Mouse (Mus musculus) G1E-ER4 (cell line): ENCODE measurements around the gene Hdc. TPM values are rescaled to one million over a fixed set of nuclear protein-coding genes. Genes with fewer than 3 reads are reported as not detected.

Experiments
- GATA1 ChIP-seq: IDR thresholded peaks from one replicate; pipeline ENCODE4 v1.8.0; 2012; ENCODE audit warnings: low read length, inconsistent platforms
- polyA plus RNA-seq: library from polyadenylated mRNA; stranded (reverse); fragments of >175 nt; gene quantifications from 2 replicates; pipeline ENCODE4 v1.2.3, GENCODE M21; 2012

Hdc gene
- polyA plus RNA-seq, 1 experiment: 3.1 TPM

GRCm38 (mm10) chr2:126607553-126608203, 11.4 kb downstream of the Hdc start:
- TF ChIP-seq GATA1: no peak

GRCm38 (mm10) chr2:126606688-126607062, 12.4 kb downstream of the Hdc start:
- TF ChIP-seq GATA1: no peak

- no peak for TF ChIP-seq GATA1
Measured at GRCm38 (mm10) chr2:126606061-126606687, 12.9 kb downstream of the Hdc start.

- TF ChIP-seq GATA1: no peak
Measured at GRCm38 (mm10) chr2:126601918-126602600, 17.0 kb downstream of the Hdc start.

- no peak for TF ChIP-seq GATA1
Measured at GRCm38 (mm10) chr2:126600533-126600932, 18.6 kb downstream of the Hdc start.

GRCm38 (mm10) chr2:126599005-126599404, 20.1 kb downstream of the Hdc start:
- no peak for TF ChIP-seq GATA1

GRCm38 (mm10) chr2:126598359-126598758, 20.7 kb downstream of the Hdc start:
- TF ChIP-seq GATA1: no peak

GRCm38 (mm10) chr2:126597279-126598241, 21.5 kb downstream of the Hdc start:
- no peak for TF ChIP-seq GATA1

GRCm38 (mm10) chr2:126596347-126597072, 22.6 kb downstream of the Hdc start:
- no peak for TF ChIP-seq GATA1

- TF ChIP-seq GATA1: no peak
Measured at GRCm38 (mm10) chr2:126593831-126594610, 25.1 kb downstream of the Hdc start.

GRCm38 (mm10) chr2:126591304-126591703, 27.8 kb downstream of the Hdc start:
- no peak for TF ChIP-seq GATA1

- TF ChIP-seq GATA1: no peak
Measured at GRCm38 (mm10) chr2:126587468-126587867, 31.6 kb downstream of the Hdc start.

GRCm38 (mm10) chr2:126584621-126585369, 34.3 kb downstream of the Hdc start:
- TF ChIP-seq GATA1: no peak
